Comparison of ENCODE assay signal across 25 mouse cellular contexts in the genomic region with DNA sequence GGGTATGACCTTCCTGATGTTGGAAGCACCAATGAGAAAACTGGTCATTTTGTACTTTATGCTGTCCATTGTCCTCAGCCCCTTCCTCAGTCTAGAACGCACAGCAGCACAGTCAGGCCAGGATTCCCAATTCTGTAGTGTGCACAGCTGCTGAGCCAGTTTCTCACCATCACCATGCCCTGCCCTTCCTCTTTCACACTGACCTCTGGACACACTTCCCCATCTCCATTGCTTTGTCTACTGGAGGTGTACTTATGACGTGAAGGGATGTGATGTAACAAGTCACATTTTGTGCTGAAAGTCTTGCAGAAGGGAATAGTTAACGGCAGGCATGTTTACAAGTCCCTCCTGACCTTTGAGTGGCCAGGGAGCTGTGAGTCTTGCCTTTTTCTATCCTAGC. TPM values are rescaled to one million over a fixed set of nuclear protein-coding genes. Genes with fewer than 3 reads are reported as not detected.
A peak's percentile ranks its signal among the peaks of the same experiment; 100 is the strongest.
DNase-seq lines count a peak whose midpoint lies in the region.
"Had no signal": no experiment of that assay in that cellular context is flagged by ENCODE, and none has a peak within 500 bp of the region (broad histone marks: within the 10 kb centered on the region; RNA-seq: fewer than 3 reads in every experiment).

No protein-coding gene starts in this region.

- no peaks in the 10 kb centered on the region for H3K27me3 ChIP-seq in heart, embryonic 10.5 days (ENCODE audit: insufficient read depth, poor library complexity, severe bottlenecking)
- H3K27me3 ChIP-seq: heart, embryonic 15.5 days; limb, embryonic 13.5 days; megakaryocyte, embryonic 14.5 days; midbrain, embryonic 12.5 days; stomach, embryonic 15.5 days had no signal

- intact Hi-C loops in heart, postnatal 36 days (cut with DNase I) = no loop called here

- peaks cover 91% of the 10 kb centered on the region for H3K36me3 ChIP-seq in heart, embryonic 10.5 days

- H3K27ac ChIP-seq in heart, embryonic 10.5 days = 0 out of 2 replicates have a peak overlapping the region, but pooled peaks have one; percentile 4
- H3K27ac ChIP-seq: heart, embryonic 15.5 days; hindbrain, embryonic 14.5 days; layer of hippocampus, adult 2 months; limb, embryonic 13.5 days; liver, embryonic 14.5 days; midbrain, embryonic 12.5 days; stomach, embryonic 15.5 days had no signal

- H3K4me3 ChIP-seq in heart, embryonic 10.5 days = no peak overlapping the region
- H3K4me3 ChIP-seq: heart, embryonic 15.5 days; layer of hippocampus, adult 2 months; limb, embryonic 13.5 days; megakaryocyte, embryonic 14.5 days; midbrain, embryonic 12.5 days; stomach, embryonic 15.5 days had no signal

- DNase-seq in heart, embryonic 10.5 days (ENCODE audit: low spot score) = no peak
- no peak for DNase-seq in heart, postnatal 36 days
- DNase-seq in lung, postnatal 36 days = peak; percentile 51
- DNase-seq in lung, postnatal 4 days = no peak
- DNase-seq in monocyte, adult 2 months (ENCODE audit: low read depth in 1 of 2, low spot score in 2 of 2) = peak; percentile 58
- DNase-seq in adrenal gland, adult 18-20 months (ENCODE audit: low spot score in 2 of 2) = no peak
- DNase-seq in adrenal gland, postnatal 4 days (ENCODE audit: low spot score in 2 of 2) = no peak
- no peak for DNase-seq in layer of hippocampus, adult 18-20 months (ENCODE audit: low spot score in 2 of 2)
- DNase-seq: adrenal gland, adult 2 months; adrenal gland, postnatal 36 days; cerebellum, adult 2 months; gastrocnemius, postnatal 25 days; heart, postnatal 4 days; kidney, adult 9 months; kidney, postnatal 25 days; retina, postnatal 1 day; right cerebral cortex, postnatal 14 days had no signal

- H3K4me1 ChIP-seq in heart, embryonic 10.5 days = peaks cover 9% of the 10 kb centered on the region
- H3K4me1 ChIP-seq: limb, embryonic 13.5 days; midbrain, embryonic 12.5 days; stomach, embryonic 15.5 days had no signal

- WGBS in heart, embryonic 10.5 days = 81% methylated on average over 3 of the region's 3 CpGs

- no peaks in the 10 kb centered on the region for H3K9me3 ChIP-seq in heart, embryonic 10.5 days
- H3K9me3 ChIP-seq: heart, embryonic 15.5 days; limb, embryonic 13.5 days; megakaryocyte, embryonic 14.5 days; midbrain, embryonic 12.5 days; stomach, embryonic 15.5 days had no signal

RNA-seq across cellular contexts. Expression of gene Baz2a, which starts 39.9 kb away (rescaled TPM):
- 10.1 and 12.0 TPM in 2 replicates for polyA plus RNA-seq in heart, embryonic 10.5 days (2016; fragmentation: Nextera tagmentation; extraction: Ambion mirVana)
- total RNA-seq in heart, postnatal 36 days (2021) = 10 to 100 TPM; 23.8 TPM
- 10 to 100 TPM; 35.6 to 45.3 TPM for total RNA-seq in adrenal gland, adult 18-20 months (2021)
- 10 to 100 TPM; 70.6 to 72.2 TPM for total RNA-seq in adrenal gland, postnatal 4 days (2021)
- total RNA-seq in layer of hippocampus, adult 18-20 months (2021) = 10 to 100 TPM; 39.6 to 41.9 TPM

RNA-seq across cellular contexts. Expression of gene Atp5b, which starts 48.2 kb away (rescaled TPM):
- 3,536 and 4,735 TPM in 2 replicates for polyA plus RNA-seq in heart, embryonic 10.5 days (2016; fragmentation: Nextera tagmentation; extraction: Ambion mirVana)
- 1,000 to 10,000 TPM; 9,026 to 9,193 TPM for total RNA-seq in heart, postnatal 36 days (2021)
- total RNA-seq in adrenal gland, adult 18-20 months (2021) = 1,000 to 10,000 TPM; 2,783 to 4,328 TPM
- 1,000 to 10,000 TPM; 2,157 to 2,362 TPM for total RNA-seq in adrenal gland, postnatal 4 days (2021)
- total RNA-seq in layer of hippocampus, adult 18-20 months (2021) = 1,000 to 10,000 TPM; 1,726 to 1,851 TPM

RNA-seq across cellular contexts. Expression of gene Rbms2, which starts 48.8 kb away (rescaled TPM):
- 32.5 and 38.6 TPM in 2 replicates for polyA plus RNA-seq in heart, embryonic 10.5 days (2016; fragmentation: Nextera tagmentation; extraction: Ambion mirVana)
- total RNA-seq in heart, postnatal 36 days (2021) = 10 to 100 TPM; 89.2 to 95.3 TPM
- total RNA-seq in adrenal gland, adult 18-20 months (2021) = 100 to 1,000 TPM in 1 of 2 experiments, 10 to 100 TPM in 1; 90.1 to 106 TPM
- 100 to 1,000 TPM in 1 of 2 experiments, 10 to 100 TPM in 1; 90.2 to 104 TPM for total RNA-seq in adrenal gland, postnatal 4 days (2021)
- 10 to 100 TPM; 12.9 to 15.3 TPM for total RNA-seq in layer of hippocampus, adult 18-20 months (2021)

Comparison
In these comparisons a context has a peak if more than half of its experiments do, and no peak if none do; other contexts are left out.
1. DNase-seq: peak in lung, postnatal 36 days (single experiment) and monocyte, adult 2 months (2 of 2); none in heart, embryonic 10.5 days (single experiment), heart, postnatal 36 days (0 of 2), lung, postnatal 4 days (0 of 2), adrenal gland, adult 18-20 months (0 of 2), adrenal gland, postnatal 4 days (0 of 2) and layer of hippocampus, adult 18-20 months (0 of 2).
2. RNA of gene Rbms2, which starts 48.8 kb away (total RNA-seq): 90.1 to 106 TPM in adrenal gland, adult 18-20 months, 90.2 to 104 TPM in adrenal gland, postnatal 4 days and 89.2 to 95.3 TPM in heart, postnatal 36 days; 12.9 to 15.3 TPM in layer of hippocampus, adult 18-20 months; every median in the first group is over 4 times any median in the second.